Mouse (Mus musculus) liver, postnatal 0 days (tissue): ENCODE data around the gene Cavin2.

Experiments used
- CTCF ChIP-seq: sonication (generic); IDR thresholded peaks from 2 replicates; pipeline ENCODE4 v1.5.1; 2016; ENCODE audit warnings: antibody characterized with exemption, low read depth
- EP300 ChIP-seq: IDR thresholded peaks from 2 replicates; pipeline ENCODE4 v1.6.1; 2016; ENCODE audit warnings: antibody characterized with exemption, low read depth, mild to moderate bottlenecking

DNA sequence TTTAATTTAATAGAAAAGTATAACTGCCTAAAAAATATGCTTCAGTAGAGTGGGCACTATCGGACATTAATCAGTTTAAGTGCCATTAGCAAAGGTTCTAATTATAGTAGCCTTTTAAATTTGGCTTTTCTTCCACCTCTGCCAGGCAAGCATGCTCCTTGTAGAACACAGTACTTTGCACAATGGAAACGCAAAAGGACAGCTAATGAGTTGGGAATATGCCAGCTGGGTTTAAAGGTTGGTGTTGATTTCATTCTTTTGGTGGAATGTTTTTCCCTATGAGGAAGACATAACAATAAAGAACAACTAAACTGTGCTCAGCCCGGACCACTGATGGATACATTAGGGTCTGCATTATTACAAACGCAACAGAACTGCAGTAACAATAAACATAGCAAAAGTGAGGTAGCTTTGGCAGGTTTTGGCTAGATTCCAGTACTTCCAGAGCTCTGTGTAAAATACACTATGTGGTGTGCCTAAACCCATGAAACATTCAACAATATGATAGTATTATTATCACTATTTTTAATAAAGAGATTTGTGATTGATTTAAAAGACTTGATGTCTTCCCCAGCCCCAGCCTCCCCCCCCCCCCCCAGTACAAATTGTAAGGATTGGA, 16.2 kb upstream of the Cavin2 start:
- TF ChIP-seq EP300 (no peak), CTCF (no peak)
